Mouse (Mus musculus) neural tube, embryonic 11.5 days (tissue): ENCODE data around the gene Trim5. TPM values are rescaled to one million over a fixed set of nuclear protein-coding genes. Genes with fewer than 3 reads are reported as not detected.
"Not testable (repeated sequence)": the region's sequence is repeated elsewhere in the genome, so short reads cannot be mapped to it uniquely, and the experiment has no call there.

Source experiments
- ATAC-seq: fragments of 200-750 bp; cut with Nextera tagmentation; 2 replicates; pipeline ENCODE4 v1.8.0; 2017; ENCODE audit warnings: moderate number of reproducible peaks, mild to moderate bottlenecking, moderate TSS enrichment, moderate library complexity; ENCODE audit not compliant: insufficient read depth, low FRiP score, low TSS enrichment
- DNase-seq: peaks from one replicate; pipeline ENCODE4 v3.0.0-alpha.2; 2015; ENCODE audit warnings: low spot score
- H3K27ac ChIP-seq: fragments of 300-500 bp; sonication (generic); 2 replicates; pipeline ENCODE4 v1.5.1; 2014; ENCODE audit warnings: low read depth, mild to moderate bottlenecking, low read length
- H3K27me3 ChIP-seq: fragments of 300-500 bp; sonication (generic); 2 replicates; pipeline ENCODE4 v1.6.1; 2014; ENCODE audit warnings: mild to moderate bottlenecking, low read length, mixed read lengths; ENCODE audit not compliant: control insufficient read depth, insufficient read depth
- H3K36me3 ChIP-seq: fragments of 300-500 bp; sonication (generic); 2 replicates; pipeline ENCODE4 v1.6.1; 2014; ENCODE audit warnings: mild to moderate bottlenecking, low read length, moderate library complexity, mixed read lengths; ENCODE audit not compliant: control insufficient read depth, insufficient read depth
- H3K4me1 ChIP-seq: fragments of 300-500 bp; sonication (generic); 2 replicates; pipeline ENCODE4 v1.6.1; 2014; ENCODE audit warnings: low read length, mixed read lengths; ENCODE audit not compliant: control insufficient read depth, insufficient read depth
- H3K4me2 ChIP-seq: fragments of 300-500 bp; sonication (generic); 2 replicates; pipeline ENCODE4 v1.6.1; 2014; ENCODE audit warnings: low read depth, mild to moderate bottlenecking, moderate library complexity
- H3K4me3 ChIP-seq: fragments of 300-500 bp; sonication (generic); 2 replicates; pipeline ENCODE4 v1.5.1; 2014; ENCODE audit warnings: low read depth, low read length
- H3K9ac ChIP-seq: fragments of 300-500 bp; sonication (generic); 2 replicates; pipeline ENCODE4 v1.6.1; 2014; ENCODE audit warnings: mild to moderate bottlenecking, low read length
- H3K9me3 ChIP-seq: fragments of 300-500 bp; sonication (generic); 2 replicates; pipeline ENCODE4 v1.6.1; 2016; ENCODE audit warnings: low read length; ENCODE audit not compliant: control insufficient read depth
- WGBS: fragments of 180-500 bp; shearing (Covaris S2); extraction: QIAGEN DNeasy Blood & Tissue Kit; methylation state at CpG from one replicate; pipeline ENCODE4 v1.1.7; 2014; 5-methylcytosine and 5-hydroxymethylcytosine counted together
- polyA plus RNA-seq: library from polyadenylated mRNA; unstranded; fragments of >200 nt; fragmentation: Nextera tagmentation; extraction: Ambion mirVana; gene quantifications from 2 replicates; pipeline ENCODE4 v1.2.1, GENCODE M21; 2014

Gene Trim5
- polyA plus RNA-seq, 1 experiment from 2014 or later, result 0.07 TPM

DNA sequence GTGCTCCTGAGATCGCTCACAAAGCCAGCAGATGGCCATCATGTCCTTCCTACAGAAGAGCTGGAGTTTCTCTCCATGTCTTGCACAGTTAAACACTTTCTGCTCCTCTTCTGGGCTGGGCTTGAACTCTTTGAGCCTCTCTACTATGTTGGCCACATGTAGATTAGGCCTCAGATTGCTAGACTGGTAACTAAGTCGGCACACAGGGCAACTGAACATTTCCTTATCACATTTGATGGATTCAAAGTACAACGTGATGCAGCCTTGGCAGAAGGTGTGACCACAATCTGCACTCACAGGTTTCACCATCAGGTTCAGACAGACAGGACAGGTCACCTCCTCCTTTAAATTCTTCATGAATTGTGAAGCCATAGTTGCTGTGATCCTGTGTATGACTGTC is 8.5 kb downstream of the Trim5 start:
- not testable (repeated sequence) for H3K9ac ChIP-seq, H3K9me3 ChIP-seq, H3K27ac ChIP-seq, H3K36me3 ChIP-seq, H3K4me2 ChIP-seq, H3K4me1 ChIP-seq, ATAC-seq, H3K27me3 ChIP-seq, DNase-seq, H3K4me3 ChIP-seq
- 84% methylated on average over 2 of the region's 3 CpGs for WGBS

GRCm38 (mm10) chr7:104265335-104265734 is 22.6 kb downstream of the Trim5 start:
- H3K9ac ChIP-seq, H3K27ac ChIP-seq, H3K36me3 ChIP-seq, H3K4me2 ChIP-seq, DNase-seq, H3K9me3 ChIP-seq, H3K4me3 ChIP-seq, H3K4me1 ChIP-seq, ATAC-seq, H3K27me3 ChIP-seq: not testable (repeated sequence)
- WGBS, result 81% methylated on average over 3 of the region's 5 CpGs

GRCm38 (mm10) chr7:104260380-104260779 is 27.5 kb downstream of the Trim5 start:
- WGBS, result 90% methylated on average over 4 of the region's 4 CpGs
- not testable (repeated sequence) for H3K4me1 ChIP-seq, H3K9me3 ChIP-seq, H3K27ac ChIP-seq, DNase-seq, H3K9ac ChIP-seq, H3K4me3 ChIP-seq, ATAC-seq, H3K27me3 ChIP-seq, H3K36me3 ChIP-seq, H3K4me2 ChIP-seq

GRCm38 (mm10) chr7:104244287-104245181 is 43.4 kb downstream of the Trim5 start, which contains the start of gene Trim34a:
TSS of gene Trim34a (plus strand) at chr7:104244457.
- no peak within 1 kb of the TSS for H3K27ac ChIP-seq
- WGBS, result 14% methylated on average over 13 of the region's 13 CpGs
- DNase-seq (peak; percentile 52), ATAC-seq (peak; percentile 35; the same call in 1 of the 2 replicates)
- peak within 1 kb of the TSS; percentile 28 for H3K4me3 ChIP-seq
- no peaks in the 10 kb centered on the region for H3K27me3 ChIP-seq
- H3K4me2 ChIP-seq, result peak within 1 kb of the TSS; percentile 41
- no peaks in the 10 kb centered on the region for H3K9me3 ChIP-seq
- H3K9ac ChIP-seq, result peak within 1 kb of the TSS; percentile 48
- H3K36me3 ChIP-seq, result no peaks in the 10 kb centered on the region
- H3K4me1 ChIP-seq, result no peaks in the 10 kb centered on the region

- no peak for ATAC-seq
- Histone ChIP-seq H3K4me1 (no peaks in the 10 kb centered on the region), H3K4me2 (no peak overlapping the region), H3K9ac (no peak overlapping the region), H3K4me3 (no peak overlapping the region), H3K9me3 (no peaks in the 10 kb centered on the region), H3K27ac (no peak overlapping the region), H3K27me3 (no peaks in the 10 kb centered on the region), H3K36me3 (no peaks in the 10 kb centered on the region)
- DNase-seq, result no peak
- 59% methylated on average over 1 of the region's 1 CpGs for WGBS
Measured at GRCm38 (mm10) chr7:104243616-104244015, 44.3 kb downstream of the Trim5 start.

GRCm38 (mm10) chr7:104240857-104241256 is 47.0 kb downstream of the Trim5 start:
- H3K9ac ChIP-seq, result no peak overlapping the region
- H3K27ac ChIP-seq, result no peak overlapping the region
- H3K4me2 ChIP-seq, result no peak overlapping the region
- DNase-seq, result no peak
- H3K36me3 ChIP-seq, result no peaks in the 10 kb centered on the region
- ATAC-seq, result no peak
- H3K4me3 ChIP-seq, result no peak overlapping the region
- H3K9me3 ChIP-seq, result no peaks in the 10 kb centered on the region
- no peaks in the 10 kb centered on the region for H3K4me1 ChIP-seq
- no peaks in the 10 kb centered on the region for H3K27me3 ChIP-seq

DNA sequence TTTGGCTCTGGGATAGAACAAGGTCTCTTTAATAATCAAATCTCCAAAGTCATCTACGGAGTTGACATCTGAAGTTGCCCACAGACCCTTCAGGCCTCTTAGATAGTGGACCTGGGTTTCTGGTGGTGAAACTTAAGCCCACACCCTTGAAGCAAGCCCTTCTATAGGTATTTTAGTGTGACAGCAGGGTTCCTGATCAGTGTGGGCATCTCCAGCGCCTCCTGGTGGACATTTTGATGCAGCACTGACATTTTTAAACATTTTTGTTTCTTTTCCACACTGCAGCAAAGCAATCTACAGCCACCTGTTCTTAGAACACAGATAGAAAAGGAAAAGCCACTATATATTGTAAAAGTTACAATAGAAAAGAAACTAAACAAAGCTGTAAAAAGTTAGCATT is 56.7 kb downstream of the Trim5 start:
- no peaks in the 10 kb centered on the region for H3K27me3 ChIP-seq
- no peak overlapping the region for H3K4me3 ChIP-seq
- H3K4me1 ChIP-seq, result no peaks in the 10 kb centered on the region
- no peak overlapping the region for H3K9ac ChIP-seq
- H3K9me3 ChIP-seq, result no peaks in the 10 kb centered on the region
- 28% methylated on average over 2 of the region's 2 CpGs for WGBS
- DNase-seq (no peak), ATAC-seq (no peak)
- no peak overlapping the region for H3K27ac ChIP-seq
- no peak overlapping the region for H3K4me2 ChIP-seq
- no peaks in the 10 kb centered on the region for H3K36me3 ChIP-seq

DNA sequence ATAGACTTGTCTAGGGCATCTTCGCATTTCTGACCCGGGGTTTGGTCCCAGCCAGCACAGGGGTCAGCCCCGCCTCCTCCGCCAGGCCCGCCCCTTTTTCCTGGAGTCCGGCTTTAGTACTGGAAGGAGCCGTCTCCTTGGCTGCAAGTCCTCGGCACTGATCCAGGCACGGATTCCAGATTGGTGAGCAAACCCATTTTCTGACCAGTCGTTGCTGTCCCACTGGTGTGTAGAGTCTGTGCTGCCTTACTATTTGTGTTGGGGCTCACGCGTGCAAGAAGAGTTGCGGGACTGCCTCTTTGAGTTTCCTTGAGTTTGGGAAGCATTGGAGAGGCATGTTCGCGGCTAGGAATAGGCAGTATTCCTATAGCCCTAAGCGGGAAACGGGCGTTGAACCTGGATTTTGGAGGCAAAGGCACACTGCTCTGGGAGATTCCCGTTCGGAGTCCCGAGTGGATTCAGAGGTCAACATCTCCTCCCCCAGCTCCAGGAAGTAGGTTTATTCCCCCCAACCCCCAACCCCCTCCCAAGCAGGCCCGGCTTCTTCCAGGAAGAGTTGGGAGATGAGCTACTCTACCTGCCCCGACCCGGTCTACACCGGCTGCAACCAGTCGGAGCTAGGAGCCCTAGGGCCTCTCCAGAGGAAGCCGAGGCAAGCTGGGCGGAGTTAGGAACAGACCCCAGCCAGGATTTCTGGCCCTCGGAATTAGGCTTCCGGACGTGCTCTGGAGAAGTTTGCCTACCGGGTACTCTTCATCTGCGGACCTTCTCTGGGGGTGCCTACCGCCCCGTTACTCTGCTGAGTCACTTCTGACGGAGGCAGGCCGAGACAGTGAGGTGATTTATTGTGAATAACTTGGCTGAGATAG is 69.0 kb downstream of the Trim5 start, which contains the start of gene Trim6:
Trim6 (plus strand) TSS at position 93 of the 869 bp plus-strand sequence.
- WGBS, result 2% methylated on average over 37 of the region's 37 CpGs

More for the DNA sequence above, 69.0 kb downstream of the Trim5 start, which contains the start of gene Trim6:
- Histone ChIP-seq H3K27ac (no peak within 1 kb of the TSS), H3K4me2 (peak within 1 kb of the TSS; percentile 65), H3K4me1 (0 out of 2 replicates have a peak, but pooled peaks cover 3% of the 10 kb centered on the region), H3K9me3 (no peaks in the 10 kb centered on the region), H3K36me3 (no peaks in the 10 kb centered on the region), H3K4me3 (peak within 1 kb of the TSS; percentile 31), H3K27me3 (no peaks in the 10 kb centered on the region), H3K9ac (peak within 1 kb of the TSS; percentile 35)
- DNase-seq, result peak; percentile 72
- ATAC-seq, result peak; percentile 76
